Mouse (Mus musculus) frontal cortex, postnatal 25 days (tissue): ENCODE measurements around the gene Spem1.

Source experiments
- DNase-seq, 2 experiments: peaks; one replicate each; pipeline ENCODE4 v3.0.0; 2022; ENCODE audit warnings: low spot score in 2 of 2

Spem1 gene

GRCm38 (mm10) chr11:69800392-69801197 is 21.4 kb downstream of the Spem1 start:
- no peak for DNase-seq

- DNase-seq, result no peak
These were observed 21.9 kb downstream of the Spem1 start for GRCm38 (mm10) chr11:69800138-69800391.

DNA sequence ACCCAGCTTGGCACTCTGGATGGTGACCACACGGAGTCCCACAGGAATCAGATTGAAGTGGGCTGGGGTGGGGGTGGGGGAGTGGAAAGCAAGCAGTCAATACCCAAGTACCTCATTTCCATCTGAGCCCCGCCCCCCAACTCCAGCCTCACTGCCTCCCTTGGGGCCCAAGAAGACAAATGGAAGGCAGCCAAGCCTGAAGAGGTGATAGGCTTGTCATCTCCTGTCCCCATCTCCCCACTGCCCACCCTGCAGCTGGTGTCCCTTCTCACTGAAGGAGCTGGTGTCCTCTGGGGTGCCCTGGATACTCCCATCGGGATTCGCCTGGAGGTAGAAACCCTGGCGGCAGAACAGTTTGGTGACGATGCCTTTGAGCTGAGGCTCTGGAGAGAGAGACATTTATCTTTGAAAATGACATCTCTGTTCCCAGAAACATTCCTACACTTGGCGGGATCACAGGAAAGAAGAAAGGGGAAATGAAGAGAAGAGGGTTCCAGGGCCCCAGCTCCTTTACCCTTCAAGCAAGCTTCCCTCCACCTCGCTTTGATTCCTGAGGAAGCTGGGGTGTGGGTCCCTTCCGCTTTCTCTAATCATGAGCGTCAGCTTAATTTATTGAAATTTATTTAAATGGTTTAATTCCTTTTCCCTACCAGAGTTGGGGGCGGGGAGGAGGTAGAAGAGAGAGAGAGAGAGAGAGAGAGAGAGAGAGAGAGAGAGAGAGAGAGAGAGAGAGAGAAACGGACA is 22.4 kb downstream of the Spem1 start:
- DNase-seq, result no peak

- DNase-seq, result no peak
These were observed 24.1 kb downstream of the Spem1 start for GRCm38 (mm10) chr11:69797924-69798323.

- no peak for DNase-seq
These were observed 26.0 kb downstream of the Spem1 start for GRCm38 (mm10) chr11:69795983-69796435.

DNA sequence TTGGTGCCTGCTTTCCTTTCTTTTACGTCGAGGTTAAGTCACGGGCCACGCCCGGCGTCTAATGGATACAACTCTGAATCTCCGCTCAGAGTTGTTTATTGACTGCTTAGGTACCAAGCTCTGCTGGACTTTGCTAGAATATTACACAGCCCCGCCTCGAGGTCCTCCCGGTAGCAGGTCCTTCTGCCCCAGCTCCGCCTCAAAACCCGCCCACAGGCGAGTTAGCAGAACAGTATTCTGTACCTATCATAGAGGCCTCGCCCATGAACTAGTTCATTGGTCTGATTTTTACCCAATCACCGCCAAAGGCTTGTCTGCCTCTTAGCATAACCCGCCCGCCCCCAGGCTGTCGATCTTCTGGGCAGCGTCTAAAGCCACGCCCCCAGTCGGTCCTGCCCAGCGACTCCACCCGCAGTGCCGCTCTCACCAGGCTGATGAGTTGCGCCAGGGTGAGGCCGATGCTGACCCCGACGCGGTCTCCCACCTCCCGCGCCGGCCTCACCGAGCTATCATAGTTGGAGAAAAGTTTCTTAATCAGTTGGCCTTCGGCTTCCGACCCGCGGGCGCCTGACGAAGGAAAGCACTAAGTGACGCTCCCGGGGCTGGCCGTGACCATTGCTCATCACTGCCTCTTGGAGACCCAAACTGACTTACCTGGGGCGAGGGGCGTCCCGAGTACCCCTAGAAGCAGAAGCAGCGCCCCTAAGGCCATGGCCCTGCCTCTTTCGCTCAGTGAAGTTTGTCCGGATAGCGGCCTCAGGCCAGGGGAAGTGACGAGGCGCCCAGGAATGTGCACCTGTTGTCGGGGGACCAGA is 26.6 kb downstream of the Spem1 start, which contains the start of gene Chrnb1:
Gene Chrnb1 (minus strand): TSS at position 776 of the 815 bp plus-strand sequence.
- peak; percentile 59 to 77 for DNase-seq

- DNase-seq, result no peak
These were observed 28.6 kb downstream of the Spem1 start for GRCm38 (mm10) chr11:69793429-69793828.

- DNase-seq, result no peak
These were observed 30.6 kb downstream of the Spem1 start for GRCm38 (mm10) chr11:69791420-69791819.

- no peak for DNase-seq
These were observed 32.5 kb downstream of the Spem1 start for GRCm38 (mm10) chr11:69789431-69789830.

DNA sequence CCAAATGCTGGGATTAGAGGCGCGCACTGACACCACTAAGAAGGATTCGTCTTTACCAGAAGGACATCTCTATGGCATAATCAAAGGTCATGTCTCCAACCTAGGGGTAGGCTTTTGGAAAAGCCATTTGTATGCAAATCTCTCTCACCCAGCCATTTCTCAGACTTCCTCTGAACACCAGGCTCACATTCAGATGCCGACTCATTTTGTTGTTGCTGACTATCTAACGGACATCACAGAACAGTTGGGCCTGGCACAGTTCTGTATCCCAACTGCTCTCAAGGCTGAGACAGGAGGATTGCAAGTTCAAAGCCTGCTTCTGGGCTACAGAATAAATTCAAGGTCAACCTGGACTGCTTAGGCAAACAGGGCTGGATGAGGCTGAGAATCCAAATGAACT is 34.7 kb downstream of the Spem1 start:
- DNase-seq, result no peak

DNA sequence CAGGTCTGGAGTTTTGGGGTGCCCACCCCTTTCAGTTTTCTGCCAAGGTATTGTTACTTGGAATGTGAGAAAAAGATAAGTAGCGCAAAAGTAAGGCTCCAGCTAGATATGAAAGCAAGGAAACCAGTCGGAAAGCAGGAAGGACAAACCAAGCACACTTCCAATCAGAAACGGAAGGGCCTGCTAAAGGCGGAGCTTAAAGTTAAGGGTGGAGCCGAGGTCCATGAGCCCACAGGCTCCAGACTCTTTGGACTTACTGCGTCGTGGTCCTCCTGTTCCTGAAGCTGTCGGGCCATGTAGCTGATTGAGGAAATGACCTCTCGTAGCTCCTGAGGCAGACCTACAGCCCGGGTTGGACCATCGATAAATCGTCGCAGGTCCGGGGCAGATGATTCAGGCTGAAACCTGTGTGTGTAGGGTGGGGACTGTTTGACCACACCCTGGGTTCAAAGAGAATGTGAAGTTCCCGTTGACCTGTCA is 37.1 kb downstream of the Spem1 start:
- no peak for DNase-seq

DNA sequence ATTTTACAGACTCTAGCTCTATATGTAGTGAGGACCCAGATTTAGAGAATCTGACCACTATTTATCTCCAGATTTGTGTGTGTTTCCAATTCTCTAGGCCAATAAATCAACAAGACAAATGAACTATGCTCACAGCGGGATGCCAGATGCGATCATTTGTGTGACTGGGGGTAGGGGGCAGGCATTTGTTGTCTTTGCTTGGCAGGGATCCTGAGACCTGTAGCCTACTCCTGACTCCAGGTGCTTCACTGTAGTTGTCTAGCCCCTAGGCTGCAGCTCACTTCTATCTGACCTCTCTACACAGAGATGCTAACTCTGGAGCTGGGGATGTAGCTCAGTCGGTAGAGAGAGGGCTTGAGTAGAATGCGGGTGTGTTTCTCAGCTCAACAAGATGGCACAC is 40.2 kb downstream of the Spem1 start:
- no peak for DNase-seq

- no peak for DNase-seq
These were observed 43.0 kb downstream of the Spem1 start for GRCm38 (mm10) chr11:69778985-69779384.

- no peak for DNase-seq
These were observed 43.6 kb downstream of the Spem1 start for GRCm38 (mm10) chr11:69778258-69778982.

DNA sequence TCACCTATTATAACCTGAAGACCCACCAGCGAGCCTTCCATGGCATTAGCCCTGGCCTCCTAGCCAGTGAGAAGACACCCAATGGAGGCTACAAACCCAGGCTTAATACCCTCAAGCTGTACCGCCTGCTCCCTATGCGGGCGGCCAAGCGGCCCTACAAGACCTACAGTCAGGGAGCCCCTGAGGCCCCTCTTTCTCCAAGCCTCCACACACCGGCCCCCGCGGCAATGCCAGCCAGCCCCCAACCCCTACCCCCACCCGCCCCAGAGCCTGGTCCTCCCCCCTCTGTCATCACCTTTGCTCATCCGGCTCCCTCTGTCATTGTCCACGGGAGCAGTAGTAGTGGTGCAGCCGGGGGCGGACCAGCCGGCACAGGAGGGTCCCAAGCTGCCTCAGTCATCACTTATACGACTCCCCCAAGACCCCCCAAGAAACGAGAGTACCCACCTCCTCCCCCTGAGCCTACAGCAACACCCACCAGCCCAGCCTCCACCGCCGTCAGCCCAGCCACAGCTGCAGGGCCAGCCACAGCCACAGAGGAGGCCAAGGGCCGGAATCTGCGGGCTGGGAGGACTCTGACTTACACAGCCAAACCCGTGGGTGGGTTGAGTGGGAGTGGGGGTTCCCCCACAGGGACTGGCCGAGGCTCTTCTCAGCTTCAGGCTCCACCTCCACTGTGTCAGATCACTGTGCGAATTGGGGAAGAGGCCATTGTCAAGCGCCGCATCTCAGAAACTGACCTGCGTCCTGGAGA is 44.3 kb downstream of the Spem1 start:
- DNase-seq, result no peak

GRCm38 (mm10) chr11:69776488-69776887 is 45.5 kb downstream of the Spem1 start:
- DNase-seq, result no peak

- no peak for DNase-seq
These were observed 46.3 kb downstream of the Spem1 start for GRCm38 (mm10) chr11:69775716-69776115.

GRCm38 (mm10) chr11:69774961-69775360 is 47.0 kb downstream of the Spem1 start:
- DNase-seq, result no peak
